Mouse (Mus musculus) ES-Bruce4 (cell line): Measurements from ENCODE around the gene Cacna1d.

Experiments
- CTCF ChIP-seq: IDR thresholded peaks from one replicate; pipeline ENCODE4 v1.8.1; 2011; ENCODE audit warnings: low read depth, low read length
- POLR2A ChIP-seq: IDR thresholded peaks from one replicate; pipeline ENCODE4 v1.8.1; 2011; ENCODE audit warnings: low read length; ENCODE audit not compliant: insufficient read depth

GRCm38 (mm10) chr14:30533780-30534450 lies 42.7 kb upstream of the Cacna1d start:
- TF ChIP-seq POLR2A (no peak), CTCF (no peak)
